ENCODE assay signal across 10 mouse cellular contexts in genomic region chr12:4781725-4782404, GRCm38 (mm10). TPM values are rescaled to one million over a fixed set of nuclear protein-coding genes. Genes with fewer than 3 reads are reported as not detected.
A peak's percentile ranks its signal among the peaks of the same experiment; 100 is the strongest.
DNase-seq lines count a peak whose midpoint lies in the region; ATAC-seq and TF ChIP-seq lines count a peak whose summit lies in the region.
"Not testable (repeated sequence)": the region's sequence is repeated elsewhere in the genome, so short reads cannot be mapped to it uniquely, and the experiment has no call there.
"Had no signal": no experiment of that assay in that cellular context is flagged by ENCODE, and none has a peak within 500 bp of the region (broad histone marks: within the 10 kb centered on the region; RNA-seq: fewer than 3 reads in every experiment).

No protein-coding gene starts in this region.

- not testable (repeated sequence) for H3K9ac ChIP-seq in kidney, postnatal 0 days (ENCODE audit: low read depth, low read length)

- DNase-seq in cerebellum, adult 11-12 months, result peak; percentile 37
- peak; percentile 50 for DNase-seq in cerebellum, adult 9-11 months
- DNase-seq in cerebellum, postnatal 36 days, result peak; percentile 14 to 31
- DNase-seq in heart, postnatal 10 days, result peak; percentile 22 to 26
- DNase-seq in kidney, adult 2 months, result peak; percentile 42
- peak; percentile 61 for DNase-seq in kidney, postnatal 0 days (ENCODE audit: low spot score)

- H3K4me2 ChIP-seq in kidney, postnatal 0 days (ENCODE audit: low read length), result not testable (repeated sequence)

- H3K27ac ChIP-seq in kidney, adult 2 months (ENCODE audit: insufficient read depth, low read depth, low read length); kidney, postnatal 0 days: not testable (repeated sequence)

- H3K9me3 ChIP-seq in kidney, postnatal 0 days (replicated peaks; ENCODE audit: low read length), result not testable (repeated sequence)

- not testable (repeated sequence) for ATAC-seq in kidney, postnatal 0 days (replicated peaks; ENCODE audit: low FRiP score, low read depth)

- H3K4me1 ChIP-seq in kidney, adult 2 months (ENCODE audit: control insufficient read depth, insufficient read depth, low read length); kidney, postnatal 0 days (replicated peaks; ENCODE audit: insufficient read depth, low read length): not testable (repeated sequence)

- not testable (repeated sequence) for H3K4me3 ChIP-seq in kidney, adult 2 months (ENCODE audit: insufficient read depth, low read depth, low read length); kidney, postnatal 0 days (replicated peaks; ENCODE audit: low read depth, low read length)

- TF ChIP-seq CTCF in kidney, adult 2 months (conservative IDR thresholded peaks at IDR 0.05; ENCODE audit: insufficient read depth, insufficient read length, low read depth, low read length); kidney, postnatal 0 days (IDR thresholded peaks at IDR 0.05; ENCODE audit: low read depth): not testable (repeated sequence)

- intact Hi-C loops in heart, postnatal 10 days (cut with DNase I), result not testable (repeated sequence)

- not testable (repeated sequence) for H3K27me3 ChIP-seq in kidney, adult 2 months (replicated peaks; ENCODE audit: control insufficient read depth, insufficient read depth, low read length); kidney, postnatal 0 days (ENCODE audit: insufficient read depth, low read length)

- TF ChIP-seq POLR2A in kidney, adult 2 months (IDR thresholded peaks at IDR 0.05; ENCODE audit: low read depth, low read length), result not testable (repeated sequence)

- not testable (repeated sequence) for H3K36me3 ChIP-seq in kidney, adult 2 months (ENCODE audit: control insufficient read depth, insufficient read depth, low read length); kidney, postnatal 0 days (ENCODE audit: insufficient read depth, low read length)

- WGBS in kidney, adult 2 months, result 57% methylated on average over 9 of the region's 9 CpGs
- 64% methylated on average over 9 of the region's 9 CpGs for WGBS in kidney, postnatal 0 days

RNA-seq across cellular contexts. Expression of gene Fam228b, which starts 12.8 kb away (rescaled TPM):
- 1 to 10 TPM; 3.3 to 3.4 TPM for total RNA-seq in heart, postnatal 10 days (2021)
- polyA plus RNA-seq in kidney, adult 2 months (2012; rRNA removed), result 0.38 and 0.56 TPM in 2 replicates
- polyA plus RNA-seq in kidney, postnatal 0 days (2015; fragmentation: Nextera tagmentation; extraction: Ambion mirVana), result 1.8 and 3.8 TPM in 2 replicates

RNA-seq across cellular contexts. Expression of gene Pfn4, which starts 13.0 kb away (rescaled TPM):
- 1 to 10 TPM; 2.8 to 3.0 TPM for total RNA-seq in heart, postnatal 10 days (2021)
- 0.81 and 0.91 TPM in 2 replicates for polyA plus RNA-seq in kidney, adult 2 months (2012; rRNA removed)
- polyA plus RNA-seq in kidney, postnatal 0 days (2015; fragmentation: Nextera tagmentation; extraction: Ambion mirVana), result 4.2 and 5.2 TPM in 2 replicates
- polyA plus RNA-seq: erythroblast, embryonic 14.5 days; inflammation-experienced regulatory T-cells, adult 6 months had no signal

RNA-seq across cellular contexts. Expression of gene Sf3b6, which starts 35.5 kb away (rescaled TPM):
- 10 to 100 TPM; 59.5 to 62.1 TPM for total RNA-seq in heart, postnatal 10 days (2021)
- 79.8 and 83.7 TPM in 2 replicates for polyA plus RNA-seq in kidney, adult 2 months (2012; rRNA removed)
- polyA plus RNA-seq in kidney, postnatal 0 days (2015; fragmentation: Nextera tagmentation; extraction: Ambion mirVana), result 333 and 389 TPM in 2 replicates

RNA-seq across cellular contexts. Expression of gene Fam228a, which starts 43.6 kb away (rescaled TPM):
- total RNA-seq in heart, postnatal 10 days (2021), result under 1 TPM in 1 of 2 experiments, not detected in 1; 0.22 TPM
- 0.22 and 0.27 TPM in 2 replicates for polyA plus RNA-seq in kidney, adult 2 months (2012; rRNA removed)
- polyA plus RNA-seq in kidney, postnatal 0 days (2015; fragmentation: Nextera tagmentation; extraction: Ambion mirVana), result 0.12 and 0.18 TPM in 2 replicates
- polyA plus RNA-seq: adrenal gland, adult 2 months; erythroblast, embryonic 14.5 days; intestine, postnatal 0 days had no signal

RNA-seq across cellular contexts. Expression of gene Fkbp1b, which starts 59.5 kb away (rescaled TPM):
- total RNA-seq in heart, postnatal 10 days (2021), result 1 to 10 TPM; 3.6 to 4.0 TPM
- polyA plus RNA-seq in kidney, adult 2 months (2012; rRNA removed), result 2.1 and 4.8 TPM in 2 replicates
- 7.6 and 8.8 TPM in 2 replicates for polyA plus RNA-seq in kidney, postnatal 0 days (2015; fragmentation: Nextera tagmentation; extraction: Ambion mirVana)
